Mouse (Mus musculus) monocyte, adult 2 months (primary cell): ENCODE data around the gene Tuba1a.
A peak's percentile ranks its signal among the peaks of the same experiment; 100 is the strongest.

Source experiments
- DNase-seq, 2 experiments: peaks; one replicate each; pipeline ENCODE4 v3.0.0; 2022; ENCODE audit warnings: low spot score in 2 of 2, low read depth in 1 of 2

Tuba1a gene

GRCm38 (mm10) chr15:98953401-98954356, at the start of gene Tuba1a, which contains the start of gene Gm49450:
Gene Tuba1a, minus strand, starts transcription at chr15:98953703.
Gene Gm49450, minus strand, starts transcription at chr15:98953551.
- DNase-seq, result peak; percentile 71 to 82

- no peak for DNase-seq
Observed at GRCm38 (mm10) chr15:99001451-99001931, 48.0 kb upstream of the Tuba1a start.

DNA sequence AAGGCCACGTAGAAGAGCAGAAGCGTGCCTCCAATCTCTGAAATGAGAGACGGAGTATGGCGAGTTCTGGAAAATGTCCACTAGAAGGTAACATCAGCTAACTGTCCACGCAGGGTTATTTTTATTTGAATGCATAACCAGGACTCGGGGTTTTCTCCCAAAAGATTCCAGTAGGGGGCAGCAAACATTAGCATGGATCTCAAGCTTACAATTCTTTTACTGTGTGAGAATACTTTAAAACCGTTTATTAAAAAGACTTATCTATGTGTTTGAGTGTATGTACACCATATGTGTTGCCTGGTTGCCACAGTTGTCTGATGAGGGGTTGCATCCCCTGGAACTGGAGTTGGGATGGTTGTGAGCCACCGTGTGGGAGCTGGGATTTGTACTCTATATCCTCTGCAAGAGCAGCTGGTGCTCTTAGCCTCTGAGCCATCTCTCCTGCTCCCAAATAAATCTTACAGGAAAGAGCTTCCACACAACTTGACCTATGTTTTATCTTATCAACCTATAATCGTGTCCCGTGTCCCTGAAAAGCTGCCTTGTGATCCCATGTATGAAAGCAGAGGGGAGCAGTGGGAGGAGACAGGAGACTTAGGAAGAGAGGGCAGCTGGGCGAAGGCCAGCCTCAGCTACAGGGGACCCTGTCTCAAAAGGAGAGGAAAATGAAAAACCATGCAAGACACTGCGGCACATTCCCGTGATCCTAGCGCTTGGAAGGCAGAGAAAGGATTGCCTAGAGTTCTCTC, 47.2 kb upstream of the Tuba1a start:
- no peak for DNase-seq

DNA sequence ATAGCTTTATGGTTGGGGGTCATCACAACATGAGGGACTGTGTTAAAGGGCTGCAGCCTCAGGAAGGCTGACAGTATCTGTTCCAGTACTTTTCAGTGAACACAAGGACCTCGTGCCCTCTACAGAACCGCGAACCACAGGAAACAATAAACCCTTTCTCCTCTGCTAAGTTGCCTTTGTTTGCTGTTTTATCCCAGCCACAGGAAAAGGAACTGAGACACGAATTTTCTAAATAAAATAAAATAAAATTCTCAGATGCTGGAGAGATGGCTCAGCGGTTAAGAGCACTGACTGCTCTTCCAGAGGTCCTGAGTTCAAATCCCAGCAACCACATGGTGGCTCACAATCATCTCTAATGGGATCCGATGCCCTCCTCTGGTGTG, 45.3 kb upstream of the Tuba1a start:
- no peak for DNase-seq

- DNase-seq, result no peak
Observed at GRCm38 (mm10) chr15:98997938-98998774, 44.7 kb upstream of the Tuba1a start.

GRCm38 (mm10) chr15:98996840-98997239, 43.3 kb upstream of the Tuba1a start:
- no peak for DNase-seq

DNA sequence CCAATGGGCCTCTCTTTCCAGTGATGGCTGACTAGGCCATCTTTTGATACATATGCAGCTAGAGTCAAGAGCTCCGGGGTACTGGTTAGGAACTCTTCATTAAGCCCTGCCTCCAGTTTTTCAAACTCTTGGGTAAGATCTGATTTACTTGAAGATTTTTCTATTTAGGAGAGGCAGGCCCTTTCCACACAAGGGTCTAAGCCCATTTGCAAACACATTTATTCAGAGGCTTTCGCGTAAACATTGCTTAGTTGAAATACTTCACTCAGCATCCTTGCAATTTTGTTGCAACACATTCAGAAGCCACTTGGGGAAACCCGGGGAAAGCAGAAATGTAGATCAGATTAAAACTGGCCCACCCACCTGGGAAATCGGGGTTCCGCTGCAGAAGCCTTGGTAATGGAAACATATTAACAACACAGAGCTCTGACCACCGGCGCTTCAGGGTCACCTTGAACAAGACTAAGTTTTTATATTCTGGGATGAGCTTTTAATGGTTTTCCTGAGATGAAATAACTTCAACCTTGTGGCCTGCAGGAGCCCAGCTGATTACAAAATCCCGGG, 41.5 kb upstream of the Tuba1a start:
- DNase-seq, result no peak

GRCm38 (mm10) chr15:98993865-98994264, 40.4 kb upstream of the Tuba1a start:
- DNase-seq, result peak; percentile 48 to 77

- peak; percentile 84 to 91 for DNase-seq
Observed at GRCm38 (mm10) chr15:98993093-98993793, 39.7 kb upstream of the Tuba1a start.

- peak; percentile 58 to 60 for DNase-seq
Observed at GRCm38 (mm10) chr15:98992086-98992912, 38.8 kb upstream of the Tuba1a start.

GRCm38 (mm10) chr15:98991540-98992050, 38.1 kb upstream of the Tuba1a start:
- DNase-seq, result no peak

GRCm38 (mm10) chr15:98990669-98991539, 37.4 kb upstream of the Tuba1a start:
- no peak for DNase-seq

GRCm38 (mm10) chr15:98989701-98990430, 36.4 kb upstream of the Tuba1a start:
- DNase-seq, result no peak

GRCm38 (mm10) chr15:98988787-98989186, 35.3 kb upstream of the Tuba1a start:
- no peak for DNase-seq

DNA sequence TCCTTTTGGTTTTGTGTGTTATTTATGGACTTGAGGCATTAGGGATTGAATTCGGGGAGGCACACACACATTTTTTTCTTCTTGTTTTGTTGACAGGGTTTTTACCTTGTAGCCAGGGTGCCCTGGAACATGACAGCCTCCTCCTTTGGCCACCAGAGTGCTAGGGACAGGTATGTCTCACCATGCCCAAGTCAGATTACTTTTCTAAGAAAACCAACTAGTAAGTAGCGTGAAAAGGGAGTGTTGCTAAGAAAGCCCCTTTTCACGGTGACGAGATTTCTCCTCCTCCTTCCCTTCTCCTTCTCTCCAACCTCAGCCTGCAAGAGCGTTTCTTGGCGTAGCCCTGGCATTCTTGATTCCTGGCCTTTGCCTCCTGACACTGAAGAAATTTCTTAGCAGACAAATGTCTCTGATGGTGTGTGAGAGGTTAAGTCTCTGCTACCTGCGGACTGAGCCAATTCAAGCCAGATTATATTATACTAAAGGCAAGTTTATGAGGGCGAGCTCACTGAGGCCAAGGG, 34.2 kb upstream of the Tuba1a start:
- DNase-seq, result no peak

DNA sequence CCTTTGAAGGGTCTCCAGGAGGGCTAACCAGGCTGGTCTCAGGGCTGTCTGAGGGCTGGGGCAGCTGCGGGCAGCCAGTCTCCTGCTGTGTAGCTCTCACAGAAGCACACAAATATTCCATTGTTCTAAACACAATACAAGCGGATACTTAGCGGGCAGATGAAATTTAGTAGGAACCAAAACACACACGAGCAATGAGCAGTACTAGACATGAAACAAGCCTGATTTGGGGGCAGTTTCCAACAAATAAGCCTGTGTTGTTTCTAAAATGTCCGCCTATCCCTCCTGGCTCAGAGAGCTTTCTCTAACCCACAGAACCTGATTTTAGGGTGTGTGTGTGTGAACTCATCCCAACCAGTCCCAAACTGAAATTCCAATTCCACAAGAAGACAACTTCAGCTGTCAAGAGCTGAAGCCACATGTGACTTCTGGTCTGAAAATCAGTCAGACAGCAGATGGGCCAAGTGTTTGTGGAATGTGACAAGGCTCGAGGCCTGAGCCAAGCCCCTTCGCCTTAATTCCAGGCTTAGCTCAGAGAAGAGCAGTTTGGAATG, 33.7 kb upstream of the Tuba1a start:
- DNase-seq, result no peak
